ENCODE assay signal across 9 mouse cellular contexts in genomic region chr1:74542451-74542961, GRCm38 (mm10). TPM values are rescaled to one million over a fixed set of nuclear protein-coding genes. Genes with fewer than 3 reads are reported as not detected.
DNase-seq lines count a peak whose midpoint lies in the region; ATAC-seq lines count a peak whose summit lies in the region.
"Had no signal": no experiment of that assay in that cellular context is flagged by ENCODE, and none has a peak within 500 bp of the region (broad histone marks: within the 10 kb centered on the region; RNA-seq: fewer than 3 reads in every experiment).

Gene Plcd4 (plus strand): TSS chr1:74542888.

- peak; percentile 53; the same call in 1 of the 2 replicates for ATAC-seq in forebrain, embryonic 13.5 days

- no peaks in the 10 kb centered on the region for H3K27me3 ChIP-seq in forebrain, embryonic 13.5 days
- H3K27me3 ChIP-seq: lung, embryonic 15.5 days had no signal

- H3K4me3 ChIP-seq in forebrain, embryonic 13.5 days: 0 out of 2 replicates have a peak within 1 kb of the TSS, but pooled peaks have one; percentile 12
- H3K4me3 ChIP-seq: lung, embryonic 15.5 days had no signal

- peak within 1 kb of the TSS; percentile 41 for H3K4me2 ChIP-seq in forebrain, embryonic 13.5 days
- H3K4me2 ChIP-seq: lung, embryonic 15.5 days had no signal

- peak within 1 kb of the TSS; percentile 47 for H3K9ac ChIP-seq in forebrain, embryonic 13.5 days
- H3K9ac ChIP-seq: lung, embryonic 15.5 days had no signal

- no peaks in the 10 kb centered on the region for H3K9me3 ChIP-seq in forebrain, embryonic 13.5 days (replicated peaks)
- H3K9me3 ChIP-seq: lung, embryonic 15.5 days had no signal

- H3K4me1 ChIP-seq in forebrain, embryonic 13.5 days: peaks cover 17% of the 10 kb centered on the region

- H3K27ac ChIP-seq in forebrain, embryonic 13.5 days: 0 out of 2 replicates have a peak within 1 kb of the TSS, but pooled peaks have one; percentile 8
- H3K27ac ChIP-seq: lung, embryonic 15.5 days had no signal

- peak; percentile 34 for DNase-seq in ES-CJ7 (ENCODE audit: low read depth, low spot score)
- peak; percentile 22 for DNase-seq in brain, embryonic 18.5 days (ENCODE audit: low read depth, low spot score)
- peak; percentile 35 to 47 for DNase-seq in kidney, adult 8-10 months
- DNase-seq in left cerebral cortex, postnatal 36 days (ENCODE audit: low spot score in 2 of 2): peak; percentile 17 to 19
- DNase-seq in retina, postnatal 7 days (ENCODE audit: low read depth, low spot score): peak; percentile 17
- no peak for DNase-seq in urinary bladder, postnatal 36 days (ENCODE audit: low spot score in 2 of 2)
- DNase-seq in T-cell, adult 2 months (ENCODE audit: low spot score): no peak

- intact Hi-C loops in left cerebral cortex, postnatal 36 days (cut with DNase I): no loop called here

- no peaks in the 10 kb centered on the region for H3K36me3 ChIP-seq in forebrain, embryonic 13.5 days (ENCODE audit: poor library complexity, severe bottlenecking)
- H3K36me3 ChIP-seq: lung, embryonic 15.5 days had no signal

- WGBS in forebrain, embryonic 13.5 days: 3% methylated on average over 6 of the region's 6 CpGs

RNA-seq across cellular contexts. Expression of gene Plcd4, which starts in this region (rescaled TPM):
- polyA plus RNA-seq in forebrain, embryonic 13.5 days (2015; fragmentation: Nextera tagmentation; extraction: Ambion mirVana): 1.6 and 1.9 TPM in 2 replicates
- 10 to 100 TPM; 12.0 to 17.3 TPM for total RNA-seq in left cerebral cortex, postnatal 36 days (2021)

Comparison
In these comparisons a context has a peak if more than half of its experiments do, and no peak if none do; other contexts are left out.
1. DNase-seq: peak in ES-CJ7 (single experiment), brain, embryonic 18.5 days (single experiment), kidney, adult 8-10 months (2 of 2), left cerebral cortex, postnatal 36 days (2 of 2) and retina, postnatal 7 days (single experiment); none in urinary bladder, postnatal 36 days (0 of 2) and T-cell, adult 2 months (single experiment).